Mouse (Mus musculus): Measurements from ENCODE around the gene Mycl.
"Not testable (repeated sequence)": the region's sequence is repeated elsewhere in the genome, so short reads cannot be mapped to it uniquely, and the experiment has no call there.

GRCm38 (mm10) chr4:123012501-123012900, 17.0 kb downstream of the Mycl start:
- TF ChIP-seq CTCF (conservative IDR thresholded peaks at IDR 0.05; ENCODE audit: insufficient read depth, insufficient read length, low read depth, low read length); POLR2A (IDR thresholded peaks at IDR 0.05; ENCODE audit: low read depth, low read length): not testable (repeated sequence)
